Mouse (Mus musculus) liver, embryonic 14.5 days (tissue): ENCODE results near the gene Tnik.

Experiments used
- CTCF ChIP-seq: IDR thresholded peaks from 2 replicates; pipeline ENCODE4 v1.5.1; 2016; ENCODE audit warnings: antibody characterized with exemption, low read depth, control low read depth
- EP300 ChIP-seq: IDR thresholded peaks from 2 replicates; pipeline ENCODE4 v1.6.1; 2016; ENCODE audit warnings: antibody characterized with exemption, low read depth

DNA sequence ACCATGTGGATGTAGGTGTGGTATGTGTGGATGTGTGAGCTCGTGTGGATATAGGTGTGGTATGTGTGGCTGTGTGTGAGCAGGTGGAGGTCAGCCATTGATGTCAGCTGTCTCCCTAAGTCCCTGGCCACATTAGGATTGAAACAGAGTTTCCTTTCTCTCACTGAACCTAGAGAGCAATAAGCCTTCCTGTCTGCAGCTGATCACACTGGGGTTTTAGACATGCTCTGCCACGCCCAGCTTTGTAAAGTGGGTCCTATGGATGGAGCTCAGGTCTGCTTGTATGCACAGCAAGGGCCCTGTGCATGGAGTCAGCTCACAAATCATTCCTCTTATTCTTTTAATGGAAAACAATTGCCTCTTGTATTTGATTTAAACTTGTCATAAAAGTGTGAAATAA lies 95.4 kb downstream of the Tnik start:
- no peak for TF ChIP-seq CTCF
- no peak for TF ChIP-seq EP300
